Mouse (Mus musculus) kidney, adult 2 months (tissue): Measurements from ENCODE around the gene Gm10300.

ENCODE experiments used
- CTCF ChIP-seq: fragments of 200-500 bp; conservative IDR thresholded peaks from 2 replicates; pipeline ENCODE4 v1.5.1; 2011; ENCODE audit warnings: low read depth, mild to moderate bottlenecking, control low read depth, low read length, moderate library complexity, mixed read lengths; ENCODE audit not compliant: insufficient read depth, insufficient read length
- POLR2A ChIP-seq: fragments of 200-500 bp; IDR thresholded peaks from one replicate; pipeline ENCODE4 v1.6.1; 2011; ENCODE audit warnings: low read depth, low read length, control low read depth

GRCm38 (mm10) chr4:132078296-132078714 lies 3.8 kb downstream of the Gm10300 start:
- TF ChIP-seq CTCF = no peak
- no peak for TF ChIP-seq POLR2A
